Mouse (Mus musculus): ENCODE measurements around the gene Ddx60. TPM values are rescaled to one million over a fixed set of nuclear protein-coding genes. Genes with fewer than 3 reads are reported as not detected.
"Not testable (repeated sequence)": the region's sequence is repeated elsewhere in the genome, so short reads cannot be mapped to it uniquely, and the experiment has no call there.

Ddx60 gene
- polyA plus RNA-seq, 1 experiment from 2014 or later, result 0.45 TPM

- DNase-seq (ENCODE audit: low spot score, missing footprints); H3K4me2 ChIP-seq; H3K27me3 ChIP-seq (ENCODE audit: control insufficient read depth, insufficient read depth, low read length); H3K9ac ChIP-seq (ENCODE audit: low read length); H3K36me3 ChIP-seq (ENCODE audit: control insufficient read depth, insufficient read depth, low read length); ATAC-seq (ENCODE audit: low FRiP score); H3K27ac ChIP-seq (ENCODE audit: low read depth, low read length); H3K4me3 ChIP-seq (ENCODE audit: low read depth, low read length); H3K9me3 ChIP-seq (ENCODE audit: control insufficient read depth, low read length); H3K4me1 ChIP-seq (ENCODE audit: control insufficient read depth, insufficient read depth, low read length): not testable (repeated sequence)
- WGBS, result 80% methylated on average over 4 of the region's 4 CpGs
Observed at GRCm38 (mm10) chr8:61964591-61965375, 36.9 kb downstream of the Ddx60 start.

- no peak overlapping the region for H3K4me3 ChIP-seq (ENCODE audit: low read depth, low read length)
- 32% methylated on average over 3 of the region's 3 CpGs for WGBS
- no peaks in the 10 kb centered on the region for H3K9me3 ChIP-seq (ENCODE audit: control insufficient read depth, low read length)
- ATAC-seq (ENCODE audit: low FRiP score), result 0 out of 2 replicates have a peak, but pooled peaks have one; percentile 44
- H3K27me3 ChIP-seq (ENCODE audit: control insufficient read depth, insufficient read depth, low read length), result no peaks in the 10 kb centered on the region
- DNase-seq (ENCODE audit: low spot score, missing footprints), result no peak
- H3K9ac ChIP-seq (ENCODE audit: low read length), result no peak overlapping the region
- no peaks in the 10 kb centered on the region for H3K4me1 ChIP-seq (ENCODE audit: control insufficient read depth, insufficient read depth, low read length)
- no peak overlapping the region for H3K27ac ChIP-seq (ENCODE audit: low read depth, low read length)
- H3K4me2 ChIP-seq, result no peak overlapping the region
- no peaks in the 10 kb centered on the region for H3K36me3 ChIP-seq (ENCODE audit: control insufficient read depth, insufficient read depth, low read length)
Observed at GRCm38 (mm10) chr8:61969581-61969980, 41.7 kb downstream of the Ddx60 start.

- WGBS, result 88% methylated on average over 4 of the region's 4 CpGs
- no peak overlapping the region for H3K27ac ChIP-seq (ENCODE audit: low read depth, low read length)
Observed at GRCm38 (mm10) chr8:61984941-61985340, 57.1 kb downstream of the Ddx60 start.

GRCm38 (mm10) chr8:61985703-61986475 is 58.0 kb downstream of the Ddx60 start:
- no peak overlapping the region for H3K9ac ChIP-seq (ENCODE audit: low read length)
- no peak overlapping the region for H3K4me2 ChIP-seq
- H3K4me1 ChIP-seq (ENCODE audit: control insufficient read depth, insufficient read depth, low read length), result peaks cover 4% of the 10 kb centered on the region
- no peak overlapping the region for H3K27ac ChIP-seq (ENCODE audit: low read depth, low read length)
- no peaks in the 10 kb centered on the region for H3K36me3 ChIP-seq (ENCODE audit: control insufficient read depth, insufficient read depth, low read length)
- WGBS, result 55% methylated on average over 6 of the region's 6 CpGs
- ATAC-seq (ENCODE audit: low FRiP score), result peak; percentile 41; the same call in 1 of the 2 replicates
- no peak overlapping the region for H3K4me3 ChIP-seq (ENCODE audit: low read depth, low read length)
- H3K27me3 ChIP-seq (ENCODE audit: control insufficient read depth, insufficient read depth, low read length), result no peaks in the 10 kb centered on the region
- H3K9me3 ChIP-seq (ENCODE audit: control insufficient read depth, low read length), result no peaks in the 10 kb centered on the region
- DNase-seq (ENCODE audit: low spot score, missing footprints), result no peak

More at GRCm38 (mm10) chr8:61984941-61985340, 57.1 kb downstream of the Ddx60 start:
- Histone ChIP-seq H3K36me3 (ENCODE audit: control insufficient read depth, insufficient read depth, low read length) (no peaks in the 10 kb centered on the region), H3K4me2 (no peak overlapping the region), H3K9ac (ENCODE audit: low read length) (no peak overlapping the region), H3K9me3 (ENCODE audit: control insufficient read depth, low read length) (no peaks in the 10 kb centered on the region), H3K4me1 (ENCODE audit: control insufficient read depth, insufficient read depth, low read length) (peaks cover 4% of the 10 kb centered on the region), H3K4me3 (ENCODE audit: low read depth, low read length) (no peak overlapping the region), H3K27me3 (ENCODE audit: control insufficient read depth, insufficient read depth, low read length) (no peaks in the 10 kb centered on the region)
- ATAC-seq (ENCODE audit: low FRiP score), result no peak
- DNase-seq (ENCODE audit: low spot score, missing footprints), result no peak

GRCm38 (mm10) chr8:61989464-61989863 is 61.6 kb downstream of the Ddx60 start:
- ATAC-seq (ENCODE audit: low FRiP score) (peak; percentile 84), DNase-seq (ENCODE audit: low spot score, missing footprints) (peak; percentile 90)
- no peaks in the 10 kb centered on the region for H3K27me3 ChIP-seq (ENCODE audit: control insufficient read depth, insufficient read depth, low read length)
- no peak overlapping the region for H3K4me3 ChIP-seq (ENCODE audit: low read depth, low read length)
- H3K9me3 ChIP-seq (ENCODE audit: control insufficient read depth, low read length), result no peaks in the 10 kb centered on the region
- H3K4me2 ChIP-seq, result no peak overlapping the region
- no peaks in the 10 kb centered on the region for H3K36me3 ChIP-seq (ENCODE audit: control insufficient read depth, insufficient read depth, low read length)
- 15% methylated on average over 6 of the region's 6 CpGs for WGBS
- H3K27ac ChIP-seq (ENCODE audit: low read depth, low read length), result no peak overlapping the region
- H3K9ac ChIP-seq (ENCODE audit: low read length), result no peak overlapping the region
- peaks cover 4% of the 10 kb centered on the region for H3K4me1 ChIP-seq (ENCODE audit: control insufficient read depth, insufficient read depth, low read length)

- H3K4me1 ChIP-seq (ENCODE audit: control insufficient read depth, insufficient read depth, low read length), result peaks cover 4% of the 10 kb centered on the region
- H3K36me3 ChIP-seq (ENCODE audit: control insufficient read depth, insufficient read depth, low read length), result no peaks in the 10 kb centered on the region
- no peak overlapping the region for H3K9ac ChIP-seq (ENCODE audit: low read length)
- no peaks in the 10 kb centered on the region for H3K9me3 ChIP-seq (ENCODE audit: control insufficient read depth, low read length)
- 80% methylated on average over 1 of the region's 1 CpGs for WGBS
- H3K27ac ChIP-seq (ENCODE audit: low read depth, low read length), result no peak overlapping the region
- no peak for DNase-seq (ENCODE audit: low spot score, missing footprints)
- H3K4me2 ChIP-seq, result no peak overlapping the region
- H3K4me3 ChIP-seq (ENCODE audit: low read depth, low read length), result no peak overlapping the region
- no peak for ATAC-seq (ENCODE audit: low FRiP score)
- no peaks in the 10 kb centered on the region for H3K27me3 ChIP-seq (ENCODE audit: control insufficient read depth, insufficient read depth, low read length)
Observed at GRCm38 (mm10) chr8:61992796-61993195, 64.9 kb downstream of the Ddx60 start.

- no peak for ATAC-seq (ENCODE audit: low FRiP score)
- 93% methylated on average over 2 of the region's 2 CpGs for WGBS
- no peaks in the 10 kb centered on the region for H3K36me3 ChIP-seq (ENCODE audit: control insufficient read depth, insufficient read depth, low read length)
Observed at GRCm38 (mm10) chr8:61997125-61997524, 69.2 kb downstream of the Ddx60 start.

GRCm38 (mm10) chr8:62014166-62014565 is 86.3 kb downstream of the Ddx60 start:
- no peaks in the 10 kb centered on the region for H3K27me3 ChIP-seq (ENCODE audit: control insufficient read depth, insufficient read depth, low read length)
- no peak overlapping the region for H3K4me2 ChIP-seq
- DNase-seq (ENCODE audit: low spot score, missing footprints), result no peak
- no peak overlapping the region for H3K4me3 ChIP-seq (ENCODE audit: low read depth, low read length)
- H3K9ac ChIP-seq (ENCODE audit: low read length), result no peak overlapping the region
- no peak overlapping the region for H3K27ac ChIP-seq (ENCODE audit: low read depth, low read length)
- H3K9me3 ChIP-seq (ENCODE audit: control insufficient read depth, low read length), result no peaks in the 10 kb centered on the region
- no peaks in the 10 kb centered on the region for H3K36me3 ChIP-seq (ENCODE audit: control insufficient read depth, insufficient read depth, low read length)
- ATAC-seq (ENCODE audit: low FRiP score), result no peak
- WGBS, result 92% methylated on average over 4 of the region's 4 CpGs
- no peaks in the 10 kb centered on the region for H3K4me1 ChIP-seq (ENCODE audit: control insufficient read depth, insufficient read depth, low read length)

More at GRCm38 (mm10) chr8:61997125-61997524, 69.2 kb downstream of the Ddx60 start:
- no peaks in the 10 kb centered on the region for H3K4me1 ChIP-seq (ENCODE audit: control insufficient read depth, insufficient read depth, low read length)
- no peak overlapping the region for H3K4me3 ChIP-seq (ENCODE audit: low read depth, low read length)
- H3K27me3 ChIP-seq (ENCODE audit: control insufficient read depth, insufficient read depth, low read length), result no peaks in the 10 kb centered on the region
- H3K27ac ChIP-seq (ENCODE audit: low read depth, low read length), result no peak overlapping the region
- DNase-seq (ENCODE audit: low spot score, missing footprints), result no peak
- H3K9ac ChIP-seq (ENCODE audit: low read length), result no peak overlapping the region
- no peak overlapping the region for H3K4me2 ChIP-seq
- no peaks in the 10 kb centered on the region for H3K9me3 ChIP-seq (ENCODE audit: control insufficient read depth, low read length)

- Histone ChIP-seq H3K4me2 (no peak overlapping the region), H3K27ac (ENCODE audit: low read depth, low read length) (no peak overlapping the region), H3K9ac (ENCODE audit: low read length) (no peak overlapping the region), H3K27me3 (ENCODE audit: control insufficient read depth, insufficient read depth, low read length) (no peaks in the 10 kb centered on the region), H3K36me3 (ENCODE audit: control insufficient read depth, insufficient read depth, low read length) (no peaks in the 10 kb centered on the region), H3K9me3 (ENCODE audit: control insufficient read depth, low read length) (no peaks in the 10 kb centered on the region), H3K4me3 (ENCODE audit: low read depth, low read length) (no peak overlapping the region), H3K4me1 (ENCODE audit: control insufficient read depth, insufficient read depth, low read length) (no peaks in the 10 kb centered on the region)
- WGBS, result 95% methylated on average over 4 of the region's 4 CpGs
- DNase-seq (ENCODE audit: low spot score, missing footprints) (no peak), ATAC-seq (ENCODE audit: low FRiP score) (no peak)
Observed at GRCm38 (mm10) chr8:62014582-62014981, 86.7 kb downstream of the Ddx60 start.

Data from midbrain, embryonic 11.5 days (tissue).